In the genomic region with DNA sequence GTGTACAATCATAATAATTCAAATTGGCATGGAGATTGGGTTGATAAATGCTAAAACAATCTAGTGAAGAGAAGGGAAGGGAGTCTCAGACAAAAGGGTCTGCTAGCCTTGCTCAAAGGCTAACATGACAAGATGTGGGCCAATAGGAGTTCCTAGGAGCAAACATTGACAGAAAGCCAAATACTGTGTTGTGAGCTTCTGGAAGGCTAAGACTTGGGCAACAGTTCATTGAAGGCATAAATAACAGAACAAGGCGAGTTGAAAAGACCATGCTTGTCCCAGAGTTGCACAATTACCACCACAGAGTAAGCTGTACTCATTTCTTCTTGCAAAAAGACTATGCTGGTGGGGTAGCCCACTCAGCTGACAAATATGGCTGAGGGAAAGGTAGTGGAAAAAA, we compare ENCODE assay signal across 18 mouse cellular contexts.
"Had no signal": no experiment of that assay in that cellular context is flagged by ENCODE, and none has a peak within 500 bp of the region (broad histone marks: within the 10 kb centered on the region; RNA-seq: fewer than 3 reads in every experiment).

No protein-coding gene starts in this region.

- H3K36me3 ChIP-seq: lung, embryonic 15.5 days; midbrain, embryonic 10.5 days; midbrain, embryonic 12.5 days; neural tube, embryonic 13.5 days; neural tube, embryonic 15.5 days had no signal

- DNase-seq: lung, adult 18-20 months; lung, postnatal 14 days; lung, postnatal 4 days; midbrain, embryonic 14.5 days; retina, postnatal 1 day; right cerebral cortex, adult 18-20 months; right cerebral cortex, postnatal 25 days; right cerebral cortex, postnatal 4 days; spleen, adult 18-20 months; thymus, adult 18-20 months; thymus, postnatal 14 days; thymus, postnatal 36 days had no signal

- H3K27me3 ChIP-seq: lung, embryonic 15.5 days; midbrain, embryonic 12.5 days; neural tube, embryonic 13.5 days; neural tube, embryonic 15.5 days had no signal

- H3K4me1 ChIP-seq: lung, embryonic 15.5 days; midbrain, embryonic 10.5 days; midbrain, embryonic 12.5 days; neural tube, embryonic 13.5 days; neural tube, embryonic 15.5 days had no signal

- H3K4me3 ChIP-seq: lung, embryonic 15.5 days; midbrain, embryonic 10.5 days; midbrain, embryonic 12.5 days; myocyte; neural tube, embryonic 13.5 days; neural tube, embryonic 15.5 days had no signal

- H3K9me3 ChIP-seq: lung, embryonic 15.5 days; midbrain, embryonic 10.5 days; midbrain, embryonic 12.5 days; neural tube, embryonic 13.5 days; neural tube, embryonic 15.5 days had no signal

- H3K27ac ChIP-seq: lung, embryonic 15.5 days; midbrain, embryonic 10.5 days; midbrain, embryonic 12.5 days; neural tube, embryonic 13.5 days; neural tube, embryonic 15.5 days had no signal
